Mouse (Mus musculus) ES-E14 (cell line): ENCODE measurements around the gene Cdk19.

Experiments used
- CHD2 ChIP-seq: IDR thresholded peaks from 2 replicates; pipeline ENCODE4 v1.6.1; 2014; ENCODE audit warnings: mild to moderate bottlenecking, low read depth, low read length, inconsistent platforms
- HCFC1 ChIP-seq: IDR thresholded peaks from 2 replicates; pipeline ENCODE4 v1.6.1; 2012; ENCODE audit warnings: low read length, inconsistent platforms, borderline replicate concordance; ENCODE audit not compliant: insufficient read depth
- MAFK ChIP-seq: IDR thresholded peaks from 2 replicates; pipeline ENCODE4 v1.6.1; 2014; ENCODE audit warnings: mild to moderate bottlenecking, low read depth, low read length, inconsistent platforms; ENCODE audit not compliant: insufficient read depth
- ZNF384 ChIP-seq: IDR thresholded peaks from 2 replicates; pipeline ENCODE4 v1.6.1; 2012; ENCODE audit warnings: low read depth, low read length, inconsistent platforms

- no peak for TF ChIP-seq MAFK
- TF ChIP-seq HCFC1, result no peak
- no peak for TF ChIP-seq CHD2
- TF ChIP-seq ZNF384, result no peak
These were observed 122.0 kb downstream of the Cdk19 start for GRCm38 (mm10) chr10:40461362-40461761.
